Mouse (Mus musculus): ENCODE results near the gene Glb1. TPM values are rescaled to one million over a fixed set of nuclear protein-coding genes. Genes with fewer than 3 reads are reported as not detected.

Glb1 gene
- polyA plus RNA-seq, 1 experiment from 2014 or later: 27.0 TPM

- Histone ChIP-seq H3K9me3 (no peaks in the 10 kb centered on the region), H3K4me1 (replicated peaks) (no peaks in the 10 kb centered on the region), H3K36me3 (peaks cover 17% of the 10 kb centered on the region), H3K27ac (no peak overlapping the region), H3K27me3 (no peaks in the 10 kb centered on the region), H3K9ac (no peak overlapping the region), H3K4me2 (no peak overlapping the region), H3K4me3 (no peak overlapping the region)
- WGBS: 95% methylated on average over 5 of the region's 5 CpGs
- ATAC-seq (ENCODE audit: low FRiP score): no peak
Observed at GRCm38 (mm10) chr9:114425576-114425975, 24.7 kb downstream of the Glb1 start.

- Histone ChIP-seq H3K9ac (no peak overlapping the region), H3K27ac (no peak overlapping the region), H3K4me1 (replicated peaks) (no peaks in the 10 kb centered on the region), H3K4me3 (no peak overlapping the region), H3K4me2 (no peak overlapping the region), H3K36me3 (peaks cover 22% of the 10 kb centered on the region), H3K27me3 (no peaks in the 10 kb centered on the region), H3K9me3 (no peaks in the 10 kb centered on the region)
- WGBS: 97% methylated on average over 5 of the region's 5 CpGs
- no peak for ATAC-seq (ENCODE audit: low FRiP score)
Observed at GRCm38 (mm10) chr9:114426201-114426600, 25.3 kb downstream of the Glb1 start.

- ATAC-seq (ENCODE audit: low FRiP score): no peak
- Histone ChIP-seq H3K27me3 (no peaks in the 10 kb centered on the region), H3K4me3 (no peak overlapping the region), H3K9me3 (no peaks in the 10 kb centered on the region), H3K36me3 (peaks cover 22% of the 10 kb centered on the region), H3K4me1 (replicated peaks) (no peaks in the 10 kb centered on the region), H3K27ac (no peak overlapping the region), H3K4me2 (no peak overlapping the region), H3K9ac (no peak overlapping the region)
- 92% methylated on average over 8 of the region's 8 CpGs for WGBS
Observed at GRCm38 (mm10) chr9:114427425-114427824, 26.5 kb downstream of the Glb1 start.

GRCm38 (mm10) chr9:114428103-114428834 lies 27.4 kb downstream of the Glb1 start:
- WGBS: 88% methylated on average over 12 of the region's 12 CpGs
- Histone ChIP-seq H3K4me1 (replicated peaks) (no peaks in the 10 kb centered on the region), H3K27me3 (no peaks in the 10 kb centered on the region), H3K9ac (no peak overlapping the region), H3K4me3 (no peak overlapping the region), H3K36me3 (peaks cover 26% of the 10 kb centered on the region), H3K9me3 (no peaks in the 10 kb centered on the region), H3K27ac (no peak overlapping the region), H3K4me2 (no peak overlapping the region)
- no peak for ATAC-seq (ENCODE audit: low FRiP score)

GRCm38 (mm10) chr9:114435668-114436067 lies 34.8 kb downstream of the Glb1 start:
- ATAC-seq (ENCODE audit: low FRiP score): no peak
- no peaks in the 10 kb centered on the region for H3K4me1 ChIP-seq (replicated peaks)
- H3K9me3 ChIP-seq: peaks cover 6% of the 10 kb centered on the region
- no peak overlapping the region for H3K9ac ChIP-seq
- H3K4me2 ChIP-seq: no peak overlapping the region
- H3K36me3 ChIP-seq: peaks cover 50% of the 10 kb centered on the region
- H3K27me3 ChIP-seq: no peaks in the 10 kb centered on the region
- H3K27ac ChIP-seq: no peak overlapping the region
- no peak overlapping the region for H3K4me3 ChIP-seq
- WGBS: 67% methylated on average over 2 of the region's 2 CpGs

- H3K9ac ChIP-seq: no peak overlapping the region
- no peak for ATAC-seq (ENCODE audit: low FRiP score)
Observed at GRCm38 (mm10) chr9:114440548-114440947, 39.7 kb downstream of the Glb1 start.

GRCm38 (mm10) chr9:114442225-114442624 lies 41.3 kb downstream of the Glb1 start:
- Histone ChIP-seq H3K4me1 (replicated peaks) (no peaks in the 10 kb centered on the region), H3K4me2 (no peak overlapping the region), H3K27me3 (no peaks in the 10 kb centered on the region), H3K4me3 (no peak overlapping the region), H3K27ac (no peak overlapping the region), H3K9ac (no peak overlapping the region), H3K36me3 (peaks cover 17% of the 10 kb centered on the region), H3K9me3 (no peaks in the 10 kb centered on the region)
- WGBS: 97% methylated on average over 9 of the region's 9 CpGs
- ATAC-seq (ENCODE audit: low FRiP score): no peak

More at GRCm38 (mm10) chr9:114440548-114440947, 39.7 kb downstream of the Glb1 start:
- H3K36me3 ChIP-seq: peaks cover 29% of the 10 kb centered on the region
- no peaks in the 10 kb centered on the region for H3K4me1 ChIP-seq (replicated peaks)
- no peak overlapping the region for H3K4me2 ChIP-seq
- 91% methylated on average over 10 of the region's 10 CpGs for WGBS
- H3K27ac ChIP-seq: no peak overlapping the region
- peaks cover 6% of the 10 kb centered on the region for H3K9me3 ChIP-seq
- H3K27me3 ChIP-seq: no peaks in the 10 kb centered on the region
- no peak overlapping the region for H3K4me3 ChIP-seq

- no peak for ATAC-seq (ENCODE audit: low FRiP score)
- H3K9me3 ChIP-seq: no peaks in the 10 kb centered on the region
- H3K27me3 ChIP-seq: no peaks in the 10 kb centered on the region
- H3K4me3 ChIP-seq: no peak overlapping the region
- H3K36me3 ChIP-seq: peaks cover 13% of the 10 kb centered on the region
- no peak overlapping the region for H3K4me2 ChIP-seq
- no peaks in the 10 kb centered on the region for H3K4me1 ChIP-seq (replicated peaks)
- H3K27ac ChIP-seq: no peak overlapping the region
- WGBS: 88% methylated on average over 9 of the region's 9 CpGs
- no peak overlapping the region for H3K9ac ChIP-seq
Observed at GRCm38 (mm10) chr9:114442893-114443292, 42.0 kb downstream of the Glb1 start.

GRCm38 (mm10) chr9:114443351-114443750 lies 42.5 kb downstream of the Glb1 start:
- Histone ChIP-seq H3K27me3 (no peaks in the 10 kb centered on the region), H3K4me1 (replicated peaks) (no peaks in the 10 kb centered on the region), H3K9me3 (no peaks in the 10 kb centered on the region), H3K27ac (no peak overlapping the region), H3K4me2 (no peak overlapping the region), H3K9ac (no peak overlapping the region), H3K36me3 (peaks cover 9% of the 10 kb centered on the region), H3K4me3 (no peak overlapping the region)
- ATAC-seq (ENCODE audit: low FRiP score): no peak
- 94% methylated on average over 8 of the region's 8 CpGs for WGBS

GRCm38 (mm10) chr9:114446887-114447286 lies 46.0 kb downstream of the Glb1 start:
- Histone ChIP-seq H3K4me2 (no peak overlapping the region), H3K9ac (no peak overlapping the region), H3K27ac (no peak overlapping the region), H3K9me3 (no peaks in the 10 kb centered on the region), H3K27me3 (no peaks in the 10 kb centered on the region), H3K4me1 (replicated peaks) (no peaks in the 10 kb centered on the region), H3K36me3 (peaks cover 7% of the 10 kb centered on the region), H3K4me3 (no peak overlapping the region)
- ATAC-seq (ENCODE audit: low FRiP score): no peak
- WGBS: 95% methylated on average over 8 of the region's 8 CpGs

GRCm38 (mm10) chr9:114448700-114449099 lies 47.8 kb downstream of the Glb1 start:
- ATAC-seq (ENCODE audit: low FRiP score): no peak
- no peaks in the 10 kb centered on the region for H3K9me3 ChIP-seq
- no peak overlapping the region for H3K4me3 ChIP-seq
- H3K27me3 ChIP-seq: no peaks in the 10 kb centered on the region
- H3K4me1 ChIP-seq (replicated peaks): no peaks in the 10 kb centered on the region
- no peak overlapping the region for H3K9ac ChIP-seq
- no peak overlapping the region for H3K4me2 ChIP-seq
- 87% methylated on average over 5 of the region's 5 CpGs for WGBS
- no peak overlapping the region for H3K27ac ChIP-seq
- H3K36me3 ChIP-seq: peaks cover 8% of the 10 kb centered on the region; the same call in 1 of the 2 replicates

GRCm38 (mm10) chr9:114449120-114449754 lies 48.4 kb downstream of the Glb1 start:
- WGBS: 91% methylated on average over 13 of the region's 13 CpGs
- Histone ChIP-seq H3K9me3 (no peaks in the 10 kb centered on the region), H3K4me2 (no peak overlapping the region), H3K27me3 (no peaks in the 10 kb centered on the region), H3K27ac (no peak overlapping the region), H3K4me3 (no peak overlapping the region), H3K4me1 (replicated peaks) (no peaks in the 10 kb centered on the region), H3K9ac (no peak overlapping the region), H3K36me3 (peaks cover 8% of the 10 kb centered on the region; the same call in 1 of the 2 replicates)
- ATAC-seq (ENCODE audit: low FRiP score): no peak

GRCm38 (mm10) chr9:114451615-114452014 lies 50.7 kb downstream of the Glb1 start:
- no peak for ATAC-seq (ENCODE audit: low FRiP score)
- WGBS: 85% methylated on average over 7 of the region's 7 CpGs
- no peak overlapping the region for H3K9ac ChIP-seq
- H3K4me1 ChIP-seq (replicated peaks): no peaks in the 10 kb centered on the region
- H3K4me3 ChIP-seq: no peak overlapping the region
- H3K9me3 ChIP-seq: no peaks in the 10 kb centered on the region
- H3K27me3 ChIP-seq: no peaks in the 10 kb centered on the region
- H3K36me3 ChIP-seq: peaks cover 9% of the 10 kb centered on the region
- H3K27ac ChIP-seq: no peak overlapping the region
- H3K4me2 ChIP-seq: no peak overlapping the region
